In genomic region chr1:165858356-165858755, GRCm38 (mm10) we compare ENCODE assay signal across 10 mouse cellular contexts.
DNase-seq lines count a peak whose midpoint lies in the region; ATAC-seq and TF ChIP-seq lines count a peak whose summit lies in the region.
"Had no signal": no experiment of that assay in that cellular context is flagged by ENCODE, and none has a peak within 500 bp of the region (broad histone marks: within the 10 kb centered on the region; RNA-seq: fewer than 3 reads in every experiment).

No protein-coding gene starts in this region.

- WGBS in embryonic facial prominence, embryonic 11.5 days, result 88% methylated on average over 5 of the region's 5 CpGs
- WGBS in embryonic facial prominence, embryonic 10.5 days, result 84% methylated on average over 5 of the region's 5 CpGs
- 90% methylated on average over 5 of the region's 5 CpGs for WGBS in lung, adult 2 months
- 84% methylated on average over 5 of the region's 5 CpGs for WGBS in midbrain, postnatal 0 days

- no peaks in the 10 kb centered on the region for H3K9me3 ChIP-seq in embryonic facial prominence, embryonic 11.5 days (replicated peaks; ENCODE audit: control insufficient read depth, low read length)
- no peaks in the 10 kb centered on the region for H3K9me3 ChIP-seq in embryonic facial prominence, embryonic 10.5 days
- H3K9me3 ChIP-seq in midbrain, postnatal 0 days (ENCODE audit: low read length), result no peaks in the 10 kb centered on the region
- H3K9me3 ChIP-seq: heart, embryonic 13.5 days had no signal

- TF ChIP-seq CTCF in lung, adult 2 months (IDR thresholded peaks at IDR 0.05; ENCODE audit: insufficient read depth, low read length), result peak; percentile 57
- peak; percentile 57 for TF ChIP-seq CTCF in midbrain, postnatal 0 days (IDR thresholded peaks at IDR 0.05)

- H3K27ac ChIP-seq in embryonic facial prominence, embryonic 11.5 days (replicated peaks; ENCODE audit: low read depth, low read length), result no peak overlapping the region
- no peak overlapping the region for H3K27ac ChIP-seq in embryonic facial prominence, embryonic 10.5 days (replicated peaks)
- H3K27ac ChIP-seq in midbrain, postnatal 0 days (ENCODE audit: low read depth, low read length), result no peak overlapping the region
- H3K27ac ChIP-seq: heart, embryonic 13.5 days had no signal

- ATAC-seq in embryonic facial prominence, embryonic 11.5 days (replicated peaks; ENCODE audit: insufficient number of reproducible peaks, low FRiP score, low TSS enrichment, low read depth), result 0 out of 2 replicates have a peak, but pooled peaks have one; percentile 14
- ATAC-seq in common myeloid progenitor, adult 5-6 weeks (replicated peaks; ENCODE audit: low read depth, poor library complexity, severe bottlenecking), result peak; percentile 55
- ATAC-seq in midbrain, postnatal 0 days (ENCODE audit: low FRiP score), result no peak

- no peak for DNase-seq in embryonic facial prominence, embryonic 11.5 days (ENCODE audit: low spot score)
- DNase-seq in embryonic facial prominence, embryonic 10.5 days (ENCODE audit: low spot score), result no peak
- no peak for DNase-seq in lung, adult 2 months
- DNase-seq in lung, postnatal 10 days, result no peak
- DNase-seq in midbrain, postnatal 0 days (ENCODE audit: low spot score), result no peak
- no peak for DNase-seq in ovary, postnatal 10 days (ENCODE audit: low spot score)
- DNase-seq in spleen, adult 12 weeks (ENCODE audit: low spot score), result no peak
- DNase-seq: cerebellum, adult 8-10 months had no signal

- no peak overlapping the region for H3K9ac ChIP-seq in embryonic facial prominence, embryonic 11.5 days (replicated peaks; ENCODE audit: low read length)
- H3K9ac ChIP-seq in midbrain, postnatal 0 days (replicated peaks; ENCODE audit: low read length, poor library complexity, severe bottlenecking), result no peak overlapping the region
- H3K9ac ChIP-seq: heart, embryonic 13.5 days had no signal

- H3K4me2 ChIP-seq in embryonic facial prominence, embryonic 11.5 days (ENCODE audit: low read depth, low read length), result no peak overlapping the region
- no peak overlapping the region for H3K4me2 ChIP-seq in midbrain, postnatal 0 days (ENCODE audit: low read depth, low read length, poor library complexity, severe bottlenecking)
- H3K4me2 ChIP-seq: heart, embryonic 13.5 days had no signal

- no peaks in the 10 kb centered on the region for H3K4me1 ChIP-seq in embryonic facial prominence, embryonic 11.5 days (ENCODE audit: control insufficient read depth, insufficient read depth, low read length)
- peaks cover 21% of the 10 kb centered on the region for H3K4me1 ChIP-seq in embryonic facial prominence, embryonic 10.5 days
- peaks cover 4% of the 10 kb centered on the region for H3K4me1 ChIP-seq in lung, adult 2 months (ENCODE audit: control insufficient read depth, insufficient read depth, low read length)
- H3K4me1 ChIP-seq in midbrain, postnatal 0 days (ENCODE audit: insufficient read depth, low read length), result no peaks in the 10 kb centered on the region

- no peak for TF ChIP-seq POLR2A in lung, adult 2 months (IDR thresholded peaks at IDR 0.05; ENCODE audit: borderline replicate concordance, extremely low read depth, low read depth, low read length)

- no peaks in the 10 kb centered on the region for H3K36me3 ChIP-seq in embryonic facial prominence, embryonic 11.5 days (replicated peaks; ENCODE audit: control insufficient read depth, insufficient read depth, low read depth, low read length)
- H3K36me3 ChIP-seq in embryonic facial prominence, embryonic 10.5 days (replicated peaks), result no peaks in the 10 kb centered on the region
- H3K36me3 ChIP-seq in midbrain, postnatal 0 days (ENCODE audit: insufficient read depth, low read length), result no peaks in the 10 kb centered on the region
- H3K36me3 ChIP-seq: heart, embryonic 13.5 days had no signal

- no peak overlapping the region for H3K4me3 ChIP-seq in embryonic facial prominence, embryonic 11.5 days (ENCODE audit: low read depth, low read length)
- H3K4me3 ChIP-seq in embryonic facial prominence, embryonic 10.5 days, result no peak overlapping the region
- H3K4me3 ChIP-seq in lung, adult 2 months (replicated peaks; ENCODE audit: extremely low read depth, low read depth, low read length), result no peak overlapping the region
- H3K4me3 ChIP-seq in midbrain, postnatal 0 days (ENCODE audit: low read depth, low read length), result no peak overlapping the region
- H3K4me3 ChIP-seq: heart, embryonic 13.5 days had no signal

- no peaks in the 10 kb centered on the region for H3K27me3 ChIP-seq in embryonic facial prominence, embryonic 11.5 days (ENCODE audit: control insufficient read depth, insufficient read depth, low read length)
- H3K27me3 ChIP-seq in embryonic facial prominence, embryonic 10.5 days (replicated peaks; ENCODE audit: low read depth, poor library complexity, severe bottlenecking), result peaks cover under 1% of the 10 kb centered on the region; the same call in 1 of the 2 replicates
- H3K27me3 ChIP-seq in midbrain, postnatal 0 days (ENCODE audit: insufficient read depth, low read length), result no peaks in the 10 kb centered on the region
